Comparison of ENCODE assay signal across 8 mouse cellular contexts in genomic region chr11:120822321-120822720, GRCm38 (mm10). TPM values are rescaled to one million over a fixed set of nuclear protein-coding genes. Genes with fewer than 3 reads are reported as not detected.
A peak's percentile ranks its signal among the peaks of the same experiment; 100 is the strongest.
DNase-seq lines count a peak whose midpoint lies in the region; ATAC-seq lines count a peak whose summit lies in the region.

No protein-coding gene starts in this region.

- peak overlapping the region; percentile 97 for H3K4me2 ChIP-seq in embryonic facial prominence, embryonic 12.5 days (replicated peaks)
- peak overlapping the region; percentile 95 for H3K4me2 ChIP-seq in hindbrain, embryonic 14.5 days (replicated peaks)
- H3K4me2 ChIP-seq in midbrain, embryonic 15.5 days: peak overlapping the region; percentile 90

- no peak overlapping the region for H3K27ac ChIP-seq in embryonic facial prominence, embryonic 12.5 days
- H3K27ac ChIP-seq in hindbrain, embryonic 14.5 days: no peak overlapping the region
- no peak overlapping the region for H3K27ac ChIP-seq in midbrain, embryonic 15.5 days

- no peaks in the 10 kb centered on the region for H3K9me3 ChIP-seq in embryonic facial prominence, embryonic 12.5 days
- H3K9me3 ChIP-seq in hindbrain, embryonic 14.5 days (ENCODE audit: control insufficient read depth, low read length): no peaks in the 10 kb centered on the region
- no peaks in the 10 kb centered on the region for H3K9me3 ChIP-seq in midbrain, embryonic 15.5 days

- H3K27me3 ChIP-seq in embryonic facial prominence, embryonic 12.5 days: no peaks in the 10 kb centered on the region
- no peaks in the 10 kb centered on the region for H3K27me3 ChIP-seq in hindbrain, embryonic 14.5 days (ENCODE audit: control insufficient read depth, insufficient read depth, low read length)
- no peaks in the 10 kb centered on the region for H3K27me3 ChIP-seq in midbrain, embryonic 15.5 days (replicated peaks)

- peak overlapping the region; percentile 92 for H3K9ac ChIP-seq in embryonic facial prominence, embryonic 12.5 days
- H3K9ac ChIP-seq in hindbrain, embryonic 14.5 days: peak overlapping the region; percentile 93
- H3K9ac ChIP-seq in midbrain, embryonic 15.5 days: peak overlapping the region; percentile 76

- H3K4me1 ChIP-seq in embryonic facial prominence, embryonic 12.5 days: peaks cover 38% of the 10 kb centered on the region
- peaks cover 35% of the 10 kb centered on the region for H3K4me1 ChIP-seq in hindbrain, embryonic 14.5 days (replicated peaks; ENCODE audit: control insufficient read depth, insufficient read depth, low read length)
- H3K4me1 ChIP-seq in midbrain, embryonic 15.5 days: peaks cover 45% of the 10 kb centered on the region

- H3K4me3 ChIP-seq in embryonic facial prominence, embryonic 12.5 days: peak overlapping the region; percentile 83
- peak overlapping the region; percentile 82 for H3K4me3 ChIP-seq in hindbrain, embryonic 14.5 days (replicated peaks; ENCODE audit: low read length)
- peak overlapping the region; percentile 56 for H3K4me3 ChIP-seq in midbrain, embryonic 15.5 days

- no peak for ATAC-seq in embryonic facial prominence, embryonic 12.5 days (ENCODE audit: insufficient number of reproducible peaks, insufficient read depth, low FRiP score, low TSS enrichment)
- no peak for ATAC-seq in hindbrain, embryonic 14.5 days (ENCODE audit: low FRiP score)
- no peak for ATAC-seq in midbrain, embryonic 15.5 days (replicated peaks)

- H3K36me3 ChIP-seq in embryonic facial prominence, embryonic 12.5 days: peaks cover 51% of the 10 kb centered on the region
- H3K36me3 ChIP-seq in hindbrain, embryonic 14.5 days (replicated peaks; ENCODE audit: control insufficient read depth, insufficient read depth): peaks cover 54% of the 10 kb centered on the region
- H3K36me3 ChIP-seq in midbrain, embryonic 15.5 days (replicated peaks): peaks cover 35% of the 10 kb centered on the region

- DNase-seq in layer of hippocampus, postnatal 10 days (ENCODE audit: low spot score in 2 of 2): peak; percentile 4 to 17
- no peak for DNase-seq in layer of hippocampus, adult 11-12 months (ENCODE audit: low spot score)
- no peak for DNase-seq in hindbrain, embryonic 14.5 days (ENCODE audit: low spot score)
- DNase-seq in right cerebral cortex, postnatal 25 days: no peak
- DNase-seq in gastrocnemius, adult 18-20 months (ENCODE audit: low spot score): no peak
- DNase-seq in B cell, adult 2 months: no peak

- 66% methylated on average over 4 of the region's 4 CpGs for WGBS in embryonic facial prominence, embryonic 12.5 days
- 70% methylated on average over 4 of the region's 4 CpGs for WGBS in hindbrain, embryonic 14.5 days
- WGBS in midbrain, embryonic 15.5 days: 68% methylated on average over 4 of the region's 4 CpGs

RNA-seq across cellular contexts. Expression of gene Fasn, which starts 2.0 kb away (rescaled TPM):
- total RNA-seq in layer of hippocampus, postnatal 10 days (2021): 100 to 1,000 TPM; 286 to 320 TPM
- 74.2 and 77.0 TPM in 2 replicates for polyA plus RNA-seq in embryonic facial prominence, embryonic 12.5 days (2016; fragmentation: Nextera tagmentation; extraction: Ambion mirVana)
- 119 and 135 TPM in 2 replicates for polyA plus RNA-seq in hindbrain, embryonic 14.5 days (2014; fragmentation: Nextera tagmentation; extraction: Ambion mirVana)
- polyA plus RNA-seq in midbrain, embryonic 15.5 days (2015; fragmentation: Nextera tagmentation; extraction: Ambion mirVana): 102 and 107 TPM in 2 replicates
- total RNA-seq in gastrocnemius, adult 18-20 months (2021): 10 to 100 TPM; 11.4 to 17.1 TPM

RNA-seq across cellular contexts. Expression of gene Dus1l, which starts 26.1 kb away (rescaled TPM):
- total RNA-seq in layer of hippocampus, postnatal 10 days (2021): 10 to 100 TPM; 42.3 to 44.5 TPM
- 66.1 and 70.5 TPM in 2 replicates for polyA plus RNA-seq in embryonic facial prominence, embryonic 12.5 days (2016; fragmentation: Nextera tagmentation; extraction: Ambion mirVana)
- 43.8 and 43.9 TPM in 2 replicates for polyA plus RNA-seq in hindbrain, embryonic 14.5 days (2014; fragmentation: Nextera tagmentation; extraction: Ambion mirVana)
- polyA plus RNA-seq in midbrain, embryonic 15.5 days (2015; fragmentation: Nextera tagmentation; extraction: Ambion mirVana): 48.2 and 48.5 TPM in 2 replicates
- total RNA-seq in gastrocnemius, adult 18-20 months (2021): 10 to 100 TPM; 27.6 to 28.6 TPM

RNA-seq across cellular contexts. Expression of gene Gps1, which starts 38.2 kb away (rescaled TPM):
- total RNA-seq in layer of hippocampus, postnatal 10 days (2021): 100 to 1,000 TPM; 136 to 144 TPM
- 243 and 245 TPM in 2 replicates for polyA plus RNA-seq in embryonic facial prominence, embryonic 12.5 days (2016; fragmentation: Nextera tagmentation; extraction: Ambion mirVana)
- 288 and 307 TPM in 2 replicates for polyA plus RNA-seq in hindbrain, embryonic 14.5 days (2014; fragmentation: Nextera tagmentation; extraction: Ambion mirVana)
- polyA plus RNA-seq in midbrain, embryonic 15.5 days (2015; fragmentation: Nextera tagmentation; extraction: Ambion mirVana): 296 and 300 TPM in 2 replicates
- total RNA-seq in gastrocnemius, adult 18-20 months (2021): 10 to 100 TPM; 62.5 to 63.3 TPM

RNA-seq across cellular contexts. Expression of gene Rfng, which starts 38.3 kb away (rescaled TPM):
- total RNA-seq in layer of hippocampus, postnatal 10 days (2021): 10 to 100 TPM; 89.5 to 91.8 TPM
- polyA plus RNA-seq in embryonic facial prominence, embryonic 12.5 days (2016; fragmentation: Nextera tagmentation; extraction: Ambion mirVana): 47.0 and 47.2 TPM in 2 replicates
- 86.1 and 87.0 TPM in 2 replicates for polyA plus RNA-seq in hindbrain, embryonic 14.5 days (2014; fragmentation: Nextera tagmentation; extraction: Ambion mirVana)
- polyA plus RNA-seq in midbrain, embryonic 15.5 days (2015; fragmentation: Nextera tagmentation; extraction: Ambion mirVana): 137 and 138 TPM in 2 replicates
- 10 to 100 TPM; 12.6 to 13.0 TPM for total RNA-seq in gastrocnemius, adult 18-20 months (2021)

RNA-seq across cellular contexts. Expression of gene Hmga1b, which starts 59.7 kb away (rescaled TPM):
- 10 to 100 TPM; 18.7 to 22.2 TPM for total RNA-seq in layer of hippocampus, postnatal 10 days (2021)
- 4.2 and 5.8 TPM in 2 replicates for polyA plus RNA-seq in embryonic facial prominence, embryonic 12.5 days (2016; fragmentation: Nextera tagmentation; extraction: Ambion mirVana)
- polyA plus RNA-seq in hindbrain, embryonic 14.5 days (2014; fragmentation: Nextera tagmentation; extraction: Ambion mirVana): 1.8 and 2.2 TPM in 2 replicates
- 1.7 and 2.9 TPM in 2 replicates for polyA plus RNA-seq in midbrain, embryonic 15.5 days (2015; fragmentation: Nextera tagmentation; extraction: Ambion mirVana)
- 10 to 100 TPM; 20.4 to 22.2 TPM for total RNA-seq in gastrocnemius, adult 18-20 months (2021)

Comparison
In these comparisons a context has a peak if more than half of its experiments do, and no peak if none do; other contexts are left out.
1. DNase-seq: peak in layer of hippocampus, postnatal 10 days (2 of 2); none in layer of hippocampus, adult 11-12 months (single experiment), hindbrain, embryonic 14.5 days (single experiment), right cerebral cortex, postnatal 25 days (single experiment), gastrocnemius, adult 18-20 months (single experiment) and B cell, adult 2 months (0 of 2).
2. Peak in every context shown above with its lines, with median percentiles within 50 percentile points of each other: H3K4me2 ChIP-seq, H3K4me3 ChIP-seq and H3K9ac ChIP-seq.